Mouse (Mus musculus) CH12.LX (cell line): ENCODE results near the gene Arpc5. TPM values are rescaled to one million over a fixed set of nuclear protein-coding genes. Genes with fewer than 3 reads are reported as not detected.

ENCODE experiments used
- DNase-seq: peaks from one replicate; pipeline ENCODE4 v3.0.0-alpha.2; 2013; ENCODE audit errors: extremely low read depth
- H3K27ac ChIP-seq: 2 replicates; pipeline ENCODE4 v1.5.1; 2012; ENCODE audit warnings: low read depth, mild to moderate bottlenecking, control low read depth, moderate library complexity; ENCODE audit not compliant: insufficient read depth
- H3K27me3 ChIP-seq: replicated peaks from 2 replicates; pipeline ENCODE3; 2012; ENCODE audit warnings: inconsistent platforms
- H3K36me3 ChIP-seq, 2 experiments: replicated peaks in 1 of 2; 2 replicates each; pipeline versions ENCODE3 to v1.6.1; 2012; ENCODE audit warnings: inconsistent platforms in 1 of 2, low read length in 1 of 2, mild to moderate bottlenecking in 1 of 2, mixed read lengths in 1 of 2, moderate library complexity in 1 of 2; ENCODE audit not compliant: control insufficient read depth in 1 of 2, insufficient read depth in 1 of 2
- H3K4me1 ChIP-seq, 2 experiments: 2 replicates each; pipeline ENCODE4 v1.6.1; 2012; ENCODE audit warnings: inconsistent platforms in 1 of 2, moderate library complexity in 1 of 2; ENCODE audit not compliant: insufficient read depth in 2 of 2, control insufficient read depth in 1 of 2
- H3K4me2 ChIP-seq: 2 replicates; pipeline ENCODE4 v1.6.1; 2012; ENCODE audit warnings: low read depth, mild to moderate bottlenecking, control low read depth; ENCODE audit not compliant: poor library complexity, insufficient read depth, severe bottlenecking
- H3K4me3 ChIP-seq, 3 experiments: fragments of 150-350 bp in 1 of 3; sonication (generic) in 1 of 3; replicated peaks in 1 of 3; 2 replicates each; pipeline versions ENCODE3 to v1.5.1; 2011 to 2012; ENCODE audit warnings: low read depth in 2 of 3, low read length in 2 of 3, mild to moderate bottlenecking in 2 of 3, moderate library complexity in 2 of 3, control low read depth in 1 of 3, improper control_type of control experiment in 1 of 3, inconsistent platforms in 1 of 3, mixed read lengths in 1 of 3; ENCODE audit not compliant: poor library complexity in 1 of 3
- H3K79me2 ChIP-seq: replicated peaks from 2 replicates; pipeline ENCODE4 v1.6.1; 2012; ENCODE audit warnings: mild to moderate bottlenecking, moderate library complexity; ENCODE audit not compliant: control insufficient read depth, poor library complexity, insufficient read depth, severe bottlenecking; ENCODE audit errors: extremely low read depth
- H3K9ac ChIP-seq: 2 replicates; pipeline ENCODE4 v1.6.1; 2012; ENCODE audit warnings: low read depth, mild to moderate bottlenecking, control low read depth, moderate library complexity; ENCODE audit not compliant: insufficient read depth
- H3K9me3 ChIP-seq: replicated peaks from 2 replicates; pipeline ENCODE3; 2012; ENCODE audit warnings: low read length, inconsistent platforms, mixed read lengths
- BHLHE40 ChIP-seq: IDR thresholded peaks from 2 replicates; pipeline ENCODE4 v1.6.1; 2011; ENCODE audit warnings: mild to moderate bottlenecking, low read depth, low read length, improper control_type of control experiment
- CHD1 ChIP-seq: IDR thresholded peaks from 2 replicates; pipeline ENCODE4 v1.6.1; 2012; ENCODE audit warnings: low read depth, low read length, improper control_type of control experiment, inconsistent platforms
- CHD2 ChIP-seq: IDR thresholded peaks from 2 replicates; pipeline ENCODE4 v1.6.1; 2011; ENCODE audit warnings: low read length, improper control_type of control experiment
- CTCF ChIP-seq, 2 experiments: IDR thresholded peaks in 1 of 2; conservative IDR thresholded peaks in 1 of 2; 2 replicates each; pipeline ENCODE4 v1.5.1; 2011 to 2012; ENCODE audit warnings: low read depth in 2 of 2, low read length in 2 of 2, improper control_type of control experiment in 1 of 2, inconsistent platforms in 1 of 2, mild to moderate bottlenecking in 1 of 2, moderate library complexity in 1 of 2
- ELF1 ChIP-seq: IDR thresholded peaks from 2 replicates; pipeline ENCODE4 v1.6.1; 2014; ENCODE audit warnings: low read depth, mild to moderate bottlenecking, inconsistent platforms, low read length, improper control_type of control experiment
- EP300 ChIP-seq: IDR thresholded peaks from 2 replicates; pipeline ENCODE4 v1.6.1; 2011; ENCODE audit warnings: low read length, improper control_type of control experiment
- GABPA ChIP-seq: IDR thresholded peaks from 2 replicates; pipeline ENCODE4 v1.6.1; 2012; ENCODE audit warnings: low read depth, low read length, improper control_type of control experiment, inconsistent platforms; ENCODE audit not compliant: insufficient replicate concordance
- HCFC1 ChIP-seq: IDR thresholded peaks from 2 replicates; pipeline ENCODE4 v1.6.1; 2012; ENCODE audit warnings: low read depth, mild to moderate bottlenecking, inconsistent platforms, low read length, improper control_type of control experiment
- IRF4 ChIP-seq: IDR thresholded peaks from 2 replicates; pipeline ENCODE4 v1.6.1; 2014; ENCODE audit warnings: low read depth, mild to moderate bottlenecking, inconsistent platforms, low read length, improper control_type of control experiment
- KAT2A ChIP-seq: IDR thresholded peaks from 2 replicates; pipeline ENCODE4 v1.6.1; 2012; ENCODE audit warnings: low read length, improper control_type of control experiment, inconsistent platforms; ENCODE audit not compliant: insufficient replicate concordance
- MAFK ChIP-seq: IDR thresholded peaks from 2 replicates; pipeline ENCODE4 v1.6.1; 2011; ENCODE audit warnings: low read length, improper control_type of control experiment; ENCODE audit not compliant: insufficient replicate concordance
- MEF2A ChIP-seq: IDR thresholded peaks from 2 replicates; pipeline ENCODE4 v1.6.1; 2014; ENCODE audit warnings: low read depth, mild to moderate bottlenecking, inconsistent platforms, low read length, improper control_type of control experiment, borderline replicate concordance
- PAX5 ChIP-seq: IDR thresholded peaks from 2 replicates; pipeline ENCODE4 v1.6.1; 2012; ENCODE audit warnings: low read length, inconsistent platforms, mixed read lengths
- POLR2AphosphoS2 ChIP-seq: IDR thresholded peaks from 2 replicates; pipeline ENCODE4 v1.6.1; 2011; ENCODE audit warnings: low read depth, low read length, improper control_type of control experiment
- TBP ChIP-seq: conservative IDR thresholded peaks from 2 replicates; pipeline ENCODE4 v1.6.1; 2011; ENCODE audit warnings: low read depth, low read length, improper control_type of control experiment
- USF2 ChIP-seq: conservative IDR thresholded peaks from 2 replicates; pipeline ENCODE4 v1.6.1; 2011; ENCODE audit warnings: low read depth, low read length, improper control_type of control experiment
- ZNF384 ChIP-seq: IDR thresholded peaks from 2 replicates; pipeline ENCODE4 v1.6.1; 2012; ENCODE audit warnings: low read depth, low read length, improper control_type of control experiment, inconsistent platforms
- dilution Hi-C: fragments of 300-500 bp; cut with MboI; formaldehyde crosslinking; loops from 2 replicates; pipeline ENCODE4 v1.14.3; 2020; ENCODE audit warnings: low sequenced_read_pairs; ENCODE audit not compliant: extremely low pct_unique_long_range_greater_than_20kb, extremely low pct_ligation_motif_present
- in situ Hi-C: fragments of 300-500 bp; cut with MboI; formaldehyde crosslinking; loops from 3 replicates; pipeline ENCODE4 v1.14.3; 2019; ENCODE audit warnings: low sequenced_read_pairs, low pct_ligation_motif_present, low pct_unique_long_range_greater_than_20kb, mixed read lengths
- polyA plus RNA-seq: library from polyadenylated mRNA; unstranded; fragments of >175 nt; gene quantifications from 2 replicates; pipeline ENCODE4 v1.2.1, GENCODE M21; 2012; ENCODE audit warnings: low read depth; ENCODE audit not compliant: insufficient read length
- total RNA-seq, 2 experiments: library from RNA; depleted of rRNA; stranded (reverse); fragments of 300-350 nt in 1 of 2; fragments of >200 nt in 1 of 2; gene quantifications; 2 replicates each; pipeline ENCODE4 v1.2.3; 2012 to 2014

Gene Arpc5
- total and polyA plus RNA-seq, 3 experiments, result 125 to 399 (median 232) TPM

GRCm38 (mm10) chr1:152821746-152822145 lies 55.4 kb downstream of the Arpc5 start:
- Histone ChIP-seq H3K9ac (no peak overlapping the region), H3K4me2 (no peak overlapping the region), H3K4me1 (peaks cover 10 to 31% of the 10 kb centered on the region in 2 experiments), H3K4me3 (no peak overlapping the region), H3K36me3 (peaks cover 70 to 87% of the 10 kb centered on the region in 2 experiments), H3K27me3 (no peaks in the 10 kb centered on the region), H3K27ac (no peak overlapping the region), H3K9me3 (peaks cover 3% of the 10 kb centered on the region), H3K79me2 (no peaks in the 10 kb centered on the region)
- DNase-seq, result no peak
- dilution Hi-C loops, result no loop called here
- TF ChIP-seq CHD1 (no peak), CHD2 (no peak), MAFK (no peak), POLR2AphosphoS2 (no peak), USF2 (no peak), CTCF (conservative IDR thresholded peaks at IDR 0.05 in 1 of 2, IDR thresholded peaks at IDR 0.05 in 1 of 2; ENCODE audit: low read depth in 2 of 2, low read length in 2 of 2) (no peak), KAT2A (no peak), MEF2A (no peak), ELF1 (no peak), PAX5 (no peak), IRF4 (no peak), BHLHE40 (no peak), GABPA (no peak)
- in situ Hi-C loops, result no loop called here

- Histone ChIP-seq H3K36me3 (peaks cover 77 to 92% of the 10 kb centered on the region in 2 experiments), H3K4me1 (peaks cover 5 to 23% of the 10 kb centered on the region in 2 experiments; a peak in 3 of 4 replicates), H3K27ac (no peak overlapping the region), H3K9ac (no peak overlapping the region), H3K4me3 (no peak overlapping the region), H3K27me3 (no peaks in the 10 kb centered on the region), H3K4me2 (no peak overlapping the region), H3K79me2 (no peaks in the 10 kb centered on the region), H3K9me3 (peaks cover 3% of the 10 kb centered on the region)
- in situ Hi-C loops, result no loop called here
- dilution Hi-C loops, result no loop called here
- no peak for DNase-seq
- TF ChIP-seq EP300 (no peak), ZNF384 (no peak), MAFK (no peak), HCFC1 (no peak), TBP (no peak)
Measured at GRCm38 (mm10) chr1:152824206-152824605, 57.9 kb downstream of the Arpc5 start.

Other genes starting within 250 kb of the Arpc5 start
- not detected in 2 replicates for gene Apobec4, start 16.0 kb upstream of the Arpc5 start, total RNA-seq (2012; rRNA removed)
- gene Apobec4, start 16.0 kb upstream of the Arpc5 start, total RNA-seq (2014; rRNA removed), result not detected in 2 replicates
- gene Apobec4, start 16.0 kb upstream of the Arpc5 start, polyA plus RNA-seq, result not detected in 2 replicates
- 0.25 and 0.42 TPM in 2 replicates for gene Rgl1, start 191 bp upstream of the Arpc5 start, total RNA-seq (2012; rRNA removed)
- 0.68 and 0.74 TPM in 2 replicates for gene Rgl1, start 191 bp upstream of the Arpc5 start, total RNA-seq (2014; rRNA removed)
- 1.7 and 1.8 TPM in 2 replicates for gene Rgl1, start 191 bp upstream of the Arpc5 start, polyA plus RNA-seq
- 82.5 and 89.2 TPM in 2 replicates for gene Ncf2, start 33.7 kb downstream of the Arpc5 start, total RNA-seq (2012; rRNA removed)
- 89.9 and 99.9 TPM in 2 replicates for gene Ncf2, start 33.7 kb downstream of the Arpc5 start, total RNA-seq (2014; rRNA removed)
- gene Ncf2, start 33.7 kb downstream of the Arpc5 start, polyA plus RNA-seq, result 82.6 and 85.8 TPM in 2 replicates
- 23.4 and 24.2 TPM in 2 replicates for gene Smg7, start 136.1 kb downstream of the Arpc5 start, total RNA-seq (2012; rRNA removed)
- 27.0 and 27.7 TPM in 2 replicates for gene Smg7, start 136.1 kb downstream of the Arpc5 start, total RNA-seq (2014; rRNA removed)
- 43.3 and 55.2 TPM in 2 replicates for gene Smg7, start 136.1 kb downstream of the Arpc5 start, polyA plus RNA-seq
- gene Nmnat2, start 188.5 kb downstream of the Arpc5 start, total RNA-seq (2012; rRNA removed), result 0.04 TPM in 1 of 2 replicates, not detected in the other
- gene Nmnat2, start 188.5 kb downstream of the Arpc5 start, total RNA-seq (2014; rRNA removed), result 0.07 and 0.09 TPM in 2 replicates
- gene Nmnat2, start 188.5 kb downstream of the Arpc5 start, polyA plus RNA-seq, result 0.09 and 0.29 TPM in 2 replicates